Comparison of ENCODE assay signal across 22 mouse cellular contexts in the genomic region with DNA sequence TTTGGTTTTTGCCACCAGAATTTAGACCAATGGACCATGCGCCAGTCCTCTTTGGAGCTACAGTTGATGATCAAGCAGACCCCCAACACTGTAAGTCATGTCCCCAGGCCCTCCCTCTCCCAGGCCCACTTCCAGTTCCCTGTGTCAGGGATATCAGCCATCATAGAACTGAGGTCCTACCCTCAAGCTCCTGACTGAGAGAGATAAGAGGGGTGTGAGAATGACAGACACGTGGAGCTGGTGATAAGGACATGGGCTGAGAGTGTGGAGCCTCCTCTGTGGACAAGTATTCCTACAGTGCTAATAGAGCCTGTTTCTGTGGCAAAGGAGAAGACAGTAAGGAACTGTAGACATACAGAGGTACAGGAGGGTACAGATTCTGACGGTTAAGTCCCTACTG. TPM values are rescaled to one million over a fixed set of nuclear protein-coding genes. Genes with fewer than 3 reads are reported as not detected.
DNase-seq lines count a peak whose midpoint lies in the region; ATAC-seq lines count a peak whose summit lies in the region.
"Had no signal": no experiment of that assay in that cellular context is flagged by ENCODE, and none has a peak within 500 bp of the region (broad histone marks: within the 10 kb centered on the region; RNA-seq: fewer than 3 reads in every experiment).

No protein-coding gene starts in this region.

- H3K27ac ChIP-seq in liver, embryonic 11.5 days (ENCODE audit: low read depth, low read length) = peak overlapping the region; percentile 84
- H3K27ac ChIP-seq in stomach, embryonic 15.5 days = no peak overlapping the region
- H3K27ac ChIP-seq in hindbrain, embryonic 14.5 days = no peak overlapping the region
- H3K27ac ChIP-seq: embryonic facial prominence, embryonic 15.5 days; gastrocnemius, adult 2 months; midbrain, embryonic 13.5 days had no signal

- no peak overlapping the region for H3K9ac ChIP-seq in liver, embryonic 11.5 days (ENCODE audit: low read depth, low read length)
- H3K9ac ChIP-seq in stomach, embryonic 15.5 days = no peak overlapping the region
- H3K9ac ChIP-seq in hindbrain, embryonic 14.5 days = no peak overlapping the region
- H3K9ac ChIP-seq: embryonic facial prominence, embryonic 15.5 days; midbrain, embryonic 13.5 days had no signal

- H3K27me3 ChIP-seq in liver, embryonic 11.5 days (replicated peaks; ENCODE audit: control insufficient read depth, insufficient read depth, low read length) = peaks cover 3% of the 10 kb centered on the region
- H3K27me3 ChIP-seq in stomach, embryonic 15.5 days (replicated peaks) = no peaks in the 10 kb centered on the region
- no peaks in the 10 kb centered on the region for H3K27me3 ChIP-seq in hindbrain, embryonic 14.5 days (ENCODE audit: control insufficient read depth, insufficient read depth, low read length)
- H3K27me3 ChIP-seq: embryonic facial prominence, embryonic 15.5 days; midbrain, embryonic 13.5 days had no signal

- 60% methylated on average over 3 of the region's 3 CpGs for WGBS in liver, embryonic 11.5 days
- 86% methylated on average over 3 of the region's 3 CpGs for WGBS in stomach, embryonic 15.5 days
- WGBS in hindbrain, embryonic 14.5 days = 89% methylated on average over 3 of the region's 3 CpGs

- H3K9me3 ChIP-seq in liver, embryonic 11.5 days (ENCODE audit: control insufficient read depth, low read length) = no peaks in the 10 kb centered on the region
- H3K9me3 ChIP-seq in stomach, embryonic 15.5 days = no peaks in the 10 kb centered on the region
- no peaks in the 10 kb centered on the region for H3K9me3 ChIP-seq in hindbrain, embryonic 14.5 days (ENCODE audit: control insufficient read depth, low read length)
- H3K9me3 ChIP-seq: embryonic facial prominence, embryonic 15.5 days; midbrain, embryonic 13.5 days had no signal

- H3K4me2 ChIP-seq in liver, embryonic 11.5 days = peak overlapping the region; percentile 37; the same call in 1 of the 2 replicates
- H3K4me2 ChIP-seq in stomach, embryonic 15.5 days = no peak overlapping the region
- no peak overlapping the region for H3K4me2 ChIP-seq in hindbrain, embryonic 14.5 days (replicated peaks)
- H3K4me2 ChIP-seq: embryonic facial prominence, embryonic 15.5 days; midbrain, embryonic 13.5 days had no signal

- peak; percentile 97 for ATAC-seq in liver, embryonic 11.5 days (replicated peaks; ENCODE audit: low FRiP score)
- peak; percentile 88; the same call in 1 of the 2 replicates for ATAC-seq in stomach, embryonic 15.5 days (ENCODE audit: insufficient read depth, low FRiP score, low read depth)
- no peak for ATAC-seq in hindbrain, embryonic 14.5 days (ENCODE audit: low FRiP score)
- ATAC-seq: CD4-positive, CD25-positive, alpha-beta regulatory T cell, adult 4 months; forebrain, embryonic 14.5 days; midbrain, embryonic 13.5 days had no signal

- H3K4me3 ChIP-seq in liver, embryonic 11.5 days (ENCODE audit: low read depth, low read length) = no peak overlapping the region
- no peak overlapping the region for H3K4me3 ChIP-seq in stomach, embryonic 15.5 days (replicated peaks)
- no peak overlapping the region for H3K4me3 ChIP-seq in hindbrain, embryonic 14.5 days (replicated peaks; ENCODE audit: low read length)
- H3K4me3 ChIP-seq: embryonic facial prominence, embryonic 15.5 days; gastrocnemius, adult 2 months; midbrain, embryonic 13.5 days; myocyte had no signal

- H3K4me1 ChIP-seq in liver, embryonic 11.5 days (replicated peaks; ENCODE audit: control insufficient read depth, insufficient read depth, low read length) = peaks cover 8% of the 10 kb centered on the region; the same call in 1 of the 2 replicates
- H3K4me1 ChIP-seq in stomach, embryonic 15.5 days = no peaks in the 10 kb centered on the region
- H3K4me1 ChIP-seq in hindbrain, embryonic 14.5 days (replicated peaks; ENCODE audit: control insufficient read depth, insufficient read depth, low read length) = no peaks in the 10 kb centered on the region
- H3K4me1 ChIP-seq: embryonic facial prominence, embryonic 15.5 days; midbrain, embryonic 13.5 days had no signal

- peak; percentile 42 to 66 for DNase-seq in spleen, postnatal 36 days (ENCODE audit: low spot score in 2 of 2)
- no peak for DNase-seq in spleen, adult 18-20 months
- peak; percentile 81 for DNase-seq in c-Kit-positive CD71-positive TER-119-positive erythroid progenitor cells, embryonic 14.5 days (ENCODE audit: low spot score)
- no peak for DNase-seq in liver, embryonic 11.5 days (ENCODE audit: low spot score)
- DNase-seq in ovary, postnatal 14 days (ENCODE audit: low spot score) = no peak
- no peak for DNase-seq in hindbrain, embryonic 14.5 days (ENCODE audit: low spot score)
- DNase-seq: adrenal gland, postnatal 36 days; cerebellum, adult 11-12 months; gastrocnemius, adult 2 months; kidney, adult 11 months; kidney, postnatal 4 days; lung, adult 18-20 months; lung, postnatal 36 days; right cerebral cortex, adult 18-20 months had no signal

- peaks cover 31% of the 10 kb centered on the region for H3K36me3 ChIP-seq in liver, embryonic 11.5 days (ENCODE audit: control insufficient read depth, insufficient read depth, low read length)
- peaks cover 3% of the 10 kb centered on the region; the same call in 1 of the 2 replicates for H3K36me3 ChIP-seq in stomach, embryonic 15.5 days
- H3K36me3 ChIP-seq in hindbrain, embryonic 14.5 days (replicated peaks; ENCODE audit: control insufficient read depth, insufficient read depth) = peaks cover 71% of the 10 kb centered on the region

RNA-seq across cellular contexts. Expression of a gene that starts 11.4 kb away (rescaled TPM):
- 0.51 and 0.59 TPM in 2 replicates for polyA plus RNA-seq in liver, embryonic 11.5 days (2014; fragmentation: Nextera tagmentation; extraction: Ambion mirVana)
- 4.7 and 5.6 TPM in 2 replicates for polyA plus RNA-seq in stomach, embryonic 15.5 days (2015; fragmentation: Nextera tagmentation; extraction: Ambion mirVana)
- polyA plus RNA-seq in hindbrain, embryonic 14.5 days (2014; fragmentation: Nextera tagmentation; extraction: Ambion mirVana) = 95.9 and 116 TPM in 2 replicates
- polyA plus RNA-seq: myocyte had no signal

RNA-seq across cellular contexts. Expression of a gene that starts 13.7 kb away (rescaled TPM):
- polyA plus RNA-seq in liver, embryonic 11.5 days (2014; fragmentation: Nextera tagmentation; extraction: Ambion mirVana) = 36.5 and 41.1 TPM in 2 replicates
- polyA plus RNA-seq in stomach, embryonic 15.5 days (2015; fragmentation: Nextera tagmentation; extraction: Ambion mirVana) = 23.7 and 29.6 TPM in 2 replicates
- 28.0 and 33.9 TPM in 2 replicates for polyA plus RNA-seq in hindbrain, embryonic 14.5 days (2014; fragmentation: Nextera tagmentation; extraction: Ambion mirVana)

RNA-seq across cellular contexts. Expression of a gene that starts 18.7 kb away (rescaled TPM):
- not detected in 2 replicates for polyA plus RNA-seq in liver, embryonic 11.5 days (2014; fragmentation: Nextera tagmentation; extraction: Ambion mirVana)
- polyA plus RNA-seq in stomach, embryonic 15.5 days (2015; fragmentation: Nextera tagmentation; extraction: Ambion mirVana) = not detected in 2 replicates
- polyA plus RNA-seq in hindbrain, embryonic 14.5 days (2014; fragmentation: Nextera tagmentation; extraction: Ambion mirVana) = not detected in 2 replicates
- polyA plus RNA-seq: embryonic facial prominence, embryonic 15.5 days; forebrain, embryonic 14.5 days; hindbrain, embryonic 11.5 days; midbrain, embryonic 13.5 days; myocyte; thymus, postnatal 0 days had no signal

RNA-seq across cellular contexts. Expression of a gene that starts 19.5 kb away (rescaled TPM):
- 16.9 and 19.8 TPM in 2 replicates for polyA plus RNA-seq in liver, embryonic 11.5 days (2014; fragmentation: Nextera tagmentation; extraction: Ambion mirVana)
- polyA plus RNA-seq in stomach, embryonic 15.5 days (2015; fragmentation: Nextera tagmentation; extraction: Ambion mirVana) = 13.5 and 13.9 TPM in 2 replicates
- 4.9 and 7.6 TPM in 2 replicates for polyA plus RNA-seq in hindbrain, embryonic 14.5 days (2014; fragmentation: Nextera tagmentation; extraction: Ambion mirVana)

RNA-seq across cellular contexts. Expression of a gene that starts 23.8 kb away (rescaled TPM):
- polyA plus RNA-seq in liver, embryonic 11.5 days (2014; fragmentation: Nextera tagmentation; extraction: Ambion mirVana) = not detected in 2 replicates
- not detected in 2 replicates for polyA plus RNA-seq in stomach, embryonic 15.5 days (2015; fragmentation: Nextera tagmentation; extraction: Ambion mirVana)
- not detected in 2 replicates for polyA plus RNA-seq in hindbrain, embryonic 14.5 days (2014; fragmentation: Nextera tagmentation; extraction: Ambion mirVana)
- polyA plus RNA-seq: embryonic facial prominence, embryonic 15.5 days; forebrain, embryonic 14.5 days; hindbrain, embryonic 11.5 days; midbrain, embryonic 13.5 days; myocyte had no signal

Comparison
In these comparisons a context has a peak if more than half of its experiments do, and no peak if none do; other contexts are left out.
1. DNase-seq: peak in spleen, postnatal 36 days (2 of 2) and c-Kit-positive CD71-positive TER-119-positive erythroid progenitor cells, embryonic 14.5 days (single experiment); none in spleen, adult 18-20 months (0 of 2), liver, embryonic 11.5 days (single experiment), ovary, postnatal 14 days (single experiment) and hindbrain, embryonic 14.5 days (single experiment).
2. RNA of a gene that starts 11.4 kb away (polyA plus RNA-seq): 95.9 to 116 TPM in hindbrain, embryonic 14.5 days; 4.7 to 5.6 TPM in stomach, embryonic 15.5 days and 0.51 to 0.59 TPM in liver, embryonic 11.5 days; every median in the first group is over 10 times any median in the second.